Mouse (Mus musculus) lung, embryonic 15.5 days (tissue): ENCODE measurements around the gene Adat1. TPM values are rescaled to one million over a fixed set of nuclear protein-coding genes. Genes with fewer than 3 reads are reported as not detected.

Experiments
- ATAC-seq: fragments of 200-750 bp; cut with Nextera tagmentation; 2 replicates; pipeline ENCODE4 v1.8.0; 2017; ENCODE audit warnings: moderate number of reproducible peaks, borderline replicate concordance; ENCODE audit not compliant: low FRiP score, low TSS enrichment; ENCODE audit errors: extremely low read depth
- H3K27ac ChIP-seq: fragments of 300-500 bp; sonication (generic); 2 replicates; pipeline ENCODE4 v1.5.1; 2015; ENCODE audit warnings: moderate library complexity, mild to moderate bottlenecking, inconsistent platforms
- H3K27me3 ChIP-seq: fragments of 300-500 bp; sonication (generic); 2 replicates; pipeline ENCODE4 v1.6.1; 2015; ENCODE audit warnings: inconsistent platforms
- H3K36me3 ChIP-seq: fragments of 300-500 bp; sonication (generic); 2 replicates; pipeline ENCODE4 v1.6.1; 2015; ENCODE audit warnings: inconsistent platforms
- H3K4me1 ChIP-seq: fragments of 300-500 bp; sonication (generic); 2 replicates; pipeline ENCODE4 v1.6.1; 2015; ENCODE audit warnings: inconsistent platforms
- H3K4me2 ChIP-seq: fragments of 300-500 bp; sonication (generic); 2 replicates; pipeline ENCODE4 v1.6.1; 2015; ENCODE audit warnings: inconsistent platforms, mild to moderate bottlenecking, moderate library complexity
- H3K4me3 ChIP-seq: fragments of 300-500 bp; sonication (generic); 2 replicates; pipeline ENCODE4 v1.5.1; 2015; ENCODE audit warnings: mild to moderate bottlenecking, inconsistent platforms
- H3K9ac ChIP-seq: fragments of 300-500 bp; sonication (generic); 2 replicates; pipeline ENCODE4 v1.6.1; 2015; ENCODE audit warnings: inconsistent platforms
- H3K9me3 ChIP-seq: fragments of 300-500 bp; sonication (generic); 2 replicates; pipeline ENCODE4 v1.6.1; 2016; ENCODE audit warnings: inconsistent platforms
- WGBS: fragments of 180-500 bp; shearing (Covaris S2); methylation state at CpG from one replicate; pipeline ENCODE4 v1.1.7; 2015; 5-methylcytosine and 5-hydroxymethylcytosine counted together
- polyA plus RNA-seq: library from polyadenylated mRNA; unstranded; fragments of >200 nt; fragmentation: Nextera tagmentation; extraction: Ambion mirVana; gene quantifications from 2 replicates; pipeline ENCODE4 v1.2.1, GENCODE M21; 2015

Adat1 gene
- polyA plus RNA-seq = 8.6 and 9.8 TPM in 2 replicates

GRCm38 (mm10) chr8:111992013-111992702, at the start of gene Adat1:
Adat1 (minus strand) TSS chr8:111992302.
- no peaks in the 10 kb centered on the region for H3K9me3 ChIP-seq
- 4% methylated on average over 33 of the region's 33 CpGs for WGBS
- H3K27ac ChIP-seq = 0 out of 2 replicates have a peak within 1 kb of the TSS, but pooled peaks have one; percentile 15
- H3K4me1 ChIP-seq = peaks cover 8% of the 10 kb centered on the region
- peak within 1 kb of the TSS; percentile 89 for H3K9ac ChIP-seq
- H3K36me3 ChIP-seq = peaks cover 49% of the 10 kb centered on the region
- peak; percentile 95 for ATAC-seq
- H3K4me3 ChIP-seq = peak within 1 kb of the TSS; percentile 93
- peak within 1 kb of the TSS; percentile 76 for H3K4me2 ChIP-seq
- no peaks in the 10 kb centered on the region for H3K27me3 ChIP-seq

- H3K4me1 ChIP-seq = no peaks in the 10 kb centered on the region
- no peak overlapping the region for H3K9ac ChIP-seq
- no peaks in the 10 kb centered on the region for H3K9me3 ChIP-seq
- WGBS = 70% methylated on average over 18 of the region's 18 CpGs
- no peak overlapping the region for H3K27ac ChIP-seq
- no peak overlapping the region for H3K4me2 ChIP-seq
- no peaks in the 10 kb centered on the region for H3K27me3 ChIP-seq
- no peaks in the 10 kb centered on the region for H3K36me3 ChIP-seq
- no peak for ATAC-seq
- no peak overlapping the region for H3K4me3 ChIP-seq
Measured at GRCm38 (mm10) chr8:112037521-112037920, 45.4 kb upstream of the Adat1 start.

- Histone ChIP-seq H3K4me1 (no peaks in the 10 kb centered on the region), H3K9ac (no peak overlapping the region), H3K36me3 (no peaks in the 10 kb centered on the region), H3K27ac (no peak overlapping the region), H3K27me3 (no peaks in the 10 kb centered on the region), H3K4me3 (no peak overlapping the region), H3K9me3 (no peaks in the 10 kb centered on the region), H3K4me2 (no peak overlapping the region)
- 7% methylated on average over 8 of the region's 8 CpGs for WGBS
- no peak for ATAC-seq
Measured at GRCm38 (mm10) chr8:112034603-112035002, 42.5 kb upstream of the Adat1 start.

DNA sequence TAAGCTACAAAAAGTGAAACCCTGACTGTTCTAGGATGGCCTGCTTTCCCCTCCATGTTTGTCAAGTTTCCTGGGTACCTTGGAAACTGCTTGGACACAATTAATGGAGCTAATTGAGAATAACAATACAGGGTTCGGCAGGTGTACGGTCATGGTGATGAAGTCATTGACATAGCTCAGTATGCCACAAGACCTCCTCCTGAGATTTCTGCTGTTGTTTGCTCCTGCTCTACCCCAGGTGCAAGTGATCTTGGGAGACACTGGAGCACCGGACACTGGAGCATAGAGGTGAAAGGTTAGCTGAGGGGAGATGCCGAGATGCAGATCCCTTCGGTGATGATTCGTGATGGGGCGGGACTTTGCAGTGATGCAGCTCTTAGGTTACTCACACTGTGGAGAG, 41.0 kb upstream of the Adat1 start:
- 60% methylated on average over 7 of the region's 7 CpGs for WGBS

DNA sequence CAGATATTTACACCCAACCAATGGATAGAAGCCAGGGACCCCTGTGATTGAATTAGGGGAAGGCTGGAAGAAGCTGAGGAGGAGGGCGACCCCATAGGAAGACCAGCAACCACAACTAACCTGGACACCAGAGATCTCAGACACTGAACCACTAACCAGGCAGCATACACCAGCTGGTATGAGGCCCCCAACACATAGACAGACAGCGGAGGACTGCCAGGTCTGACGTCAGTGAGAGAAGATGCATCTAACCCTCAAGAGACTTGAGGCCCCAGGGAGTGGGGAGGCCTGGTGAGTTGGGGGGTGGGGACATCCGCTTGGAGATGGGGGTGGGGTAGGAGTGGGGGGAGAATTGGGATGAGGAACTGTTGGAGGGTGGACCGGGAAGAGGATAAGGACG, 38.6 kb upstream of the Adat1 start:
- H3K9ac ChIP-seq = no peak overlapping the region
- 55% methylated on average over 6 of the region's 6 CpGs for WGBS
- no peaks in the 10 kb centered on the region for H3K4me1 ChIP-seq
- no peaks in the 10 kb centered on the region for H3K9me3 ChIP-seq
- no peaks in the 10 kb centered on the region for H3K36me3 ChIP-seq
- peak; percentile 55; the same call in 1 of the 2 replicates for ATAC-seq
- H3K4me2 ChIP-seq = no peak overlapping the region
- no peak overlapping the region for H3K4me3 ChIP-seq
- no peaks in the 10 kb centered on the region for H3K27me3 ChIP-seq
- no peak overlapping the region for H3K27ac ChIP-seq

More for the DNA sequence above, 41.0 kb upstream of the Adat1 start:
- H3K9ac ChIP-seq = no peak overlapping the region
- no peaks in the 10 kb centered on the region for H3K9me3 ChIP-seq
- H3K27me3 ChIP-seq = no peaks in the 10 kb centered on the region
- no peaks in the 10 kb centered on the region for H3K36me3 ChIP-seq
- H3K27ac ChIP-seq = no peak overlapping the region
- no peak overlapping the region for H3K4me2 ChIP-seq
- ATAC-seq = no peak
- no peak overlapping the region for H3K4me3 ChIP-seq
- no peaks in the 10 kb centered on the region for H3K4me1 ChIP-seq

DNA sequence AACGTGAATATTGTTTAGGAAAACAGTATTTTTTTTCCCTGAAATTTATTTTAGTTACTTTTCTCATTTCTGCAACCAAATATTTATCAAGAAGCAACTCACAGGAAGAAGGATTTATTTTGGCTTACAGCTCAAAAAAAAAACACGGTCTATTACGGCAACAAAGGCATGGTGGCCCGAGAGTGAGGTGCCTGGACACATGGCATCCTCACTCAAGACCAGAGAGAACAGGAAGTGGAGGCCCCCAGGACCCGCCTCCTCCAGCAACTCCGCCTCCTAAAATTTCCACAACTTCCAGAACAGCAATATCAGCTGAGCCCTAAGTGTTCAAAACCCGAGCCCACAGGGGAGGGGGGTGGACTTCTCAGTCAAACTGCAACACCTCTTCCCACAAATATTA, 37.4 kb upstream of the Adat1 start:
- H3K4me1 ChIP-seq = no peaks in the 10 kb centered on the region
- H3K9ac ChIP-seq = no peak overlapping the region
- ATAC-seq = no peak
- H3K9me3 ChIP-seq = no peaks in the 10 kb centered on the region
- H3K4me3 ChIP-seq = no peak overlapping the region
- 74% methylated on average over 7 of the region's 7 CpGs for WGBS
- no peak overlapping the region for H3K4me2 ChIP-seq
- no peak overlapping the region for H3K27ac ChIP-seq
- H3K36me3 ChIP-seq = no peaks in the 10 kb centered on the region
- H3K27me3 ChIP-seq = no peaks in the 10 kb centered on the region

GRCm38 (mm10) chr8:112014936-112015335, 22.8 kb upstream of the Adat1 start, which contains the start of gene Gm6793:
Gm6793 (minus strand) TSS chr8:112015036.
- no peak for ATAC-seq
- H3K4me3 ChIP-seq = no peak within 1 kb of the TSS
- no peak within 1 kb of the TSS for H3K4me2 ChIP-seq
- no peak within 1 kb of the TSS for H3K9ac ChIP-seq
- H3K36me3 ChIP-seq = peaks cover 45% of the 10 kb centered on the region
- peaks cover 17% of the 10 kb centered on the region for H3K4me1 ChIP-seq
- no peak within 1 kb of the TSS for H3K27ac ChIP-seq
- no peaks in the 10 kb centered on the region for H3K27me3 ChIP-seq
- 89% methylated on average over 11 of the region's 11 CpGs for WGBS
- H3K9me3 ChIP-seq = no peaks in the 10 kb centered on the region

GRCm38 (mm10) chr8:112011816-112012242, 19.7 kb upstream of the Adat1 start:
- peak overlapping the region; percentile 88 for H3K9ac ChIP-seq
- peak overlapping the region; percentile 86 for H3K27ac ChIP-seq
- H3K4me2 ChIP-seq = peak overlapping the region; percentile 90
- H3K4me3 ChIP-seq = peak overlapping the region; percentile 99
- H3K9me3 ChIP-seq = no peaks in the 10 kb centered on the region
- H3K27me3 ChIP-seq = no peaks in the 10 kb centered on the region
- H3K4me1 ChIP-seq = peaks cover 21% of the 10 kb centered on the region
- peaks cover 16% of the 10 kb centered on the region; the same call in 1 of the 2 replicates for H3K36me3 ChIP-seq
- peak; percentile 52 for ATAC-seq
- under 1% methylated on average over 40 of the region's 40 CpGs for WGBS

GRCm38 (mm10) chr8:112010997-112011815, 19.1 kb upstream of the Adat1 start, which contains the start of the genes Kars and Terf2ip:
Kars (minus strand) TSS chr8:112011323.
Terf2ip (plus strand) TSS chr8:112011398.
- Histone ChIP-seq H3K36me3 (peaks cover 11% of the 10 kb centered on the region; the same call in 1 of the 2 replicates), H3K4me2 (peak within 1 kb of the TSS; percentile 90), H3K27ac (peak within 1 kb of the TSS; percentile 86), H3K4me3 (peak within 1 kb of the TSS; percentile 99), H3K9ac (peak within 1 kb of the TSS; percentile 88), H3K9me3 (no peaks in the 10 kb centered on the region), H3K27me3 (no peaks in the 10 kb centered on the region), H3K4me1 (peaks cover 21% of the 10 kb centered on the region)
- ATAC-seq = peak; percentile 93
- WGBS = under 1% methylated on average over 61 of the region's 61 CpGs

DNA sequence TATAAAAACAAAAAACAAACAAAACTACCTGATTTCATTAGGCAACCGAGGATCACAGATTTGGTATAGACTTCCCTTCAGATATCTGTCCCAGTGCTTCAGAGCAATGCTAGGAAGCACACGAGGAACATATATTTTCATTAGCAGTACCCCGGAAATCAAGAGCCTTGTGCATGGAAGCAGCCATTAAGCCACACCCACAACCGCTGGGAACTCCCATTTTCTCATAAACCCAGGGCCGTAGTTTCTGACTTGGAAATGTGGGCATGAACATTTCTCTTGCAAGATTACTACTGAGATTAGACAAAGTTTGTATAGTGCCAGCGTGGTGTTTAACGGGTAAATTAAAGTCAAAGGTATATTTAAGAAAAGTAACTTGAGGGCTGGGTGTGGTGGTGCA, 17.5 kb upstream of the Adat1 start:
- 88% methylated on average over 7 of the region's 7 CpGs for WGBS
- ATAC-seq = no peak
- Histone ChIP-seq H3K36me3 (peaks cover 10% of the 10 kb centered on the region), H3K4me2 (peak overlapping the region; percentile 90), H3K27ac (no peak overlapping the region), H3K9me3 (no peaks in the 10 kb centered on the region), H3K9ac (no peak overlapping the region), H3K4me1 (peaks cover 21% of the 10 kb centered on the region), H3K27me3 (no peaks in the 10 kb centered on the region), H3K4me3 (peak overlapping the region; percentile 99)

GRCm38 (mm10) chr8:112007669-112008068, 15.6 kb upstream of the Adat1 start:
- Histone ChIP-seq H3K36me3 (peaks cover 27% of the 10 kb centered on the region), H3K27me3 (no peaks in the 10 kb centered on the region), H3K27ac (no peak overlapping the region), H3K9me3 (no peaks in the 10 kb centered on the region), H3K4me3 (no peak overlapping the region), H3K9ac (no peak overlapping the region), H3K4me2 (no peak overlapping the region), H3K4me1 (peaks cover 15% of the 10 kb centered on the region)
- WGBS = 91% methylated on average over 2 of the region's 2 CpGs
- ATAC-seq = no peak

DNA sequence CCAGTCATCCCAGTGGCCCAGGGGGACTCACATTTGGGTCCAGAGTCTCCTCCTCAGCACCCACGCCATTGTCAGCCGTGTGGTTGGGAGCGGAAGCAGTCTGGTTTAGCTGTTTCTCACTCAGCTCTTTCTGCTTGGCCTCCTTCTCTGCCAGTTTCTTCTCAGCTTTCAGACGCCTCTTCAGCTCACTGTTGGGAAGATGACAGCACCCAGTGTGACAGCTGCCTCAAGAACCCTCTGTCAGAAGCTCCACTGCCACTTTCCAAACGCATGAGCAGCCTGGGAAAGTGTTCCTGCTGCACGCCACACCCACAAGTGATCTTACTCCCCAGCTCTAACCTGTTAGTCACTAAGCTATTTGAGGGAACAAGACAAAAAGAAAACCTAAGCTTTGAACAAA, 13.5 kb upstream of the Adat1 start:
- H3K4me2 ChIP-seq = no peak overlapping the region
- H3K4me3 ChIP-seq = no peak overlapping the region
- H3K9ac ChIP-seq = no peak overlapping the region
- H3K27me3 ChIP-seq = no peaks in the 10 kb centered on the region
- H3K9me3 ChIP-seq = no peaks in the 10 kb centered on the region
- peaks cover 10% of the 10 kb centered on the region for H3K4me1 ChIP-seq
- 95% methylated on average over 6 of the region's 6 CpGs for whole genome bisulfite sequencing
- no peak for ATAC-seq
- H3K27ac ChIP-seq = no peak overlapping the region
- H3K36me3 ChIP-seq = peaks cover 47% of the 10 kb centered on the region
